Mouse (Mus musculus): ENCODE data around the gene Polr1a.

DNA sequence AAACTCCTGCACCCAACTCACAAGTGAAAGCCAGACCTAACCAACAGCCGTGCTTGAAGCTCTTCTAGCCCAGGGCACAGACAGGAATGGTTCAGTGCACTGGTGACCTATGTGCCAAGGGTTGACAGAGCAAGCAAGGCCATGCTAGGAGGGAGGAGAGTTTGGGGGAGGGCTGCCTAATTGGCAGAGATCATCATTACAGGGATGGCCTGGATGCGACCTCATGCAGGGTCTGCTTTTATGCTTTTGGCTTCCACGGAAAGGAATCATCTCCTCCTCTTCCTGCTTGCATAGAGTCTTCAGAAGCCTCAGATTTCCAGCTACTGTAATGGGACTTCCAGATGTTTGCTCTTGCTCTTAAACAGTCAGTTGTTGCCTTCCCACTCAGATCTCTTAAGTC is 40.9 kb downstream of the Polr1a start:
- TF ChIP-seq EP300 (IDR thresholded peaks at IDR 0.05; ENCODE audit: insufficient read depth, low read depth, low read length) = no peak
- TF ChIP-seq POLR2A (IDR thresholded peaks at IDR 0.05; ENCODE audit: insufficient read depth, low read length) = no peak
- TF ChIP-seq CTCF (IDR thresholded peaks at IDR 0.05; ENCODE audit: low read depth, low read length) = no peak

Data from ES-Bruce4 (cell line).